Mouse (Mus musculus) cerebral cortex, adult 2 months (tissue): ENCODE measurements around the gene Csf2.

Experiments used
- WGBS: fragments of 180-500 bp; shearing (Covaris S2); methylation state at CpG from one replicate; pipeline ENCODE4 v1.1.7; 2018; 5-methylcytosine and 5-hydroxymethylcytosine counted together

Gene Csf2

DNA sequence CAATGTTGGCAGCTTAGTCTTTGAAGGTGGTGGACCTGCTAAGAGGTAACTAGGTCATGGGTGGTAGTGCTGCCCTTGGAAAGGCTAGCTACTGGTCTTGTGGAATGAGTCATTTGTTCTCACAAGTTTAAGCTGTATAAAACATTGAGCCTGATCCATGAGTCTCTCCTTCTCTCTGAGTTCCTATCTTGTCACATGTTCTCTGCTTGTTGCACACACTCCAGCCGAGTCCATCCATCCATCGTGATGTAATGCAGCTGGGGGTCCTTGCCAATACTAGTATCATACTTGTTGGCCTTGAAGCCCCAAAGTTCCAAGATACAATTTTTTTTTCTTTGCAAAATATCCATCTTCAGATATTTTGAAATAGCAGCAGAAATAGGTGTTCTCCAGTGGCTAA, 22.0 kb downstream of the Csf2 start:
- 94% methylated on average over 2 of the region's 2 CpGs for WGBS

DNA sequence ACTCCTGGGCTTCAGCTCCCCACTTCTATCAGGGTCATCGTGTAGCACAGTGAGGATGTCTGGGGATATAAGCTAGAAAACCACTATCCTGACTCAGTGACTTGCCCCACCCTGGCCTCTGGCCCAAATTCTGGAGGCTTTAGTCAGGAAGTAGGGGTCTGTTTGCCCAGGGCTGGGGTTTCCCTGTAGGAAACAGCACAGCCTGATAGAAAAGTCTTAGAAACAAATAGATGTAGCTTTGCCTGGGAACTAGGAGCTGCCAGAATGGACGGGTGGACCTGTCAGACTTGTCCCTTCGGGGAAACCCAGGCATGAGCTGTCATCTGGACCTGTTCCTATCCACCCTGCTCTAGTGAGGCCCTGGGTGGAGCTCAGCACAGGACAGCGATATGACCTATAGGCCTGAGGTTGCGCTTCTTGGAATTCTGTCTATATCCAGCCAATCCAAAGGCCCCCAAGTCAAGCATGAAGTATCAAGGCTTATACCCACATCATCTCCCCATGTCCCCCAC, 24.9 kb downstream of the Csf2 start:
- 93% methylated on average over 5 of the region's 5 CpGs for WGBS

- 90% methylated on average over 9 of the region's 9 CpGs for WGBS
Measured at GRCm38 (mm10) chr11:54223637-54224474, 25.6 kb downstream of the Csf2 start.

- WGBS = 85% methylated on average over 6 of the region's 6 CpGs
Measured at GRCm38 (mm10) chr11:54219903-54220740, 29.3 kb downstream of the Csf2 start.

DNA sequence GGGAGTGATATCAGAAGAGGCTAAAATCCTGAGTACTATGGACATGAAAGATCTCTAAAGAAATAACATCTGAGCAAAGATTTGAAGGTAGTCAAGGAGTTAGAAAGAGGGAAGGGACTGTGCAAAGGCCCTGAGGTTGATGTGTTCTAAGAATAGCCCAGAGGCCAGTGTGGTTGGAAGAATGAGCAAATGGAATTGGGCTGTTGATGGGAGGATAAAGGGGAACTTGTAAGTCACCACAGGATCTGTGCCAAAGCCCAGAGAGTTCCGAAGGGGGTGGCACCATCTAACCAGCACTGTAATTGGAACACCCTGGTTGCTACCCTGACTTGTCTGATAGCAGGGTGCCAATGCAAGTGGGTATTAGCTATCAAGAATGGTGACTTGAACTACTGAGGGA, 30.3 kb downstream of the Csf2 start:
- WGBS = 73% methylated on average over 1 of the region's 1 CpGs

DNA sequence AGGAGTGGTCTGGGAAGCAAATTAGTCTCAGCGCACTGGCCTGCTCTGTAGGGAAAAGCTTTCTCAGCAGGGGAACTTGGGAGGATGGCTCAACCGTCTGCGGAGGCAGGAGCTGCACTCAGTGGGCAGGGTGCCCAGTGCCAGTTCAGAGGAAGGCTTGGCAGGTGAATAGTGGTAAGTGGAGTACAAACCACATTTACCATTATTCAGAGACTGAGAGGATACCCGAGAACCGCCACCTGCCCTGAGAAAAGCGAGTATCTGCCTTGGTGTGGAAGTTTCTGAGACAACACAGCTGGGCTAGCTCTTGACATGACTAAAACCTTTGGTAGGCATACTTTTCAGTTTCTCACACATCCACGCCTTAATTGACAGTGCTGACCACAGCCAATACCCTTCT, 32.1 kb downstream of the Csf2 start:
- 61% methylated on average over 7 of the region's 7 CpGs for WGBS

- WGBS = 88% methylated on average over 6 of the region's 6 CpGs
Measured at GRCm38 (mm10) chr11:54216091-54216490, 33.4 kb downstream of the Csf2 start.

DNA sequence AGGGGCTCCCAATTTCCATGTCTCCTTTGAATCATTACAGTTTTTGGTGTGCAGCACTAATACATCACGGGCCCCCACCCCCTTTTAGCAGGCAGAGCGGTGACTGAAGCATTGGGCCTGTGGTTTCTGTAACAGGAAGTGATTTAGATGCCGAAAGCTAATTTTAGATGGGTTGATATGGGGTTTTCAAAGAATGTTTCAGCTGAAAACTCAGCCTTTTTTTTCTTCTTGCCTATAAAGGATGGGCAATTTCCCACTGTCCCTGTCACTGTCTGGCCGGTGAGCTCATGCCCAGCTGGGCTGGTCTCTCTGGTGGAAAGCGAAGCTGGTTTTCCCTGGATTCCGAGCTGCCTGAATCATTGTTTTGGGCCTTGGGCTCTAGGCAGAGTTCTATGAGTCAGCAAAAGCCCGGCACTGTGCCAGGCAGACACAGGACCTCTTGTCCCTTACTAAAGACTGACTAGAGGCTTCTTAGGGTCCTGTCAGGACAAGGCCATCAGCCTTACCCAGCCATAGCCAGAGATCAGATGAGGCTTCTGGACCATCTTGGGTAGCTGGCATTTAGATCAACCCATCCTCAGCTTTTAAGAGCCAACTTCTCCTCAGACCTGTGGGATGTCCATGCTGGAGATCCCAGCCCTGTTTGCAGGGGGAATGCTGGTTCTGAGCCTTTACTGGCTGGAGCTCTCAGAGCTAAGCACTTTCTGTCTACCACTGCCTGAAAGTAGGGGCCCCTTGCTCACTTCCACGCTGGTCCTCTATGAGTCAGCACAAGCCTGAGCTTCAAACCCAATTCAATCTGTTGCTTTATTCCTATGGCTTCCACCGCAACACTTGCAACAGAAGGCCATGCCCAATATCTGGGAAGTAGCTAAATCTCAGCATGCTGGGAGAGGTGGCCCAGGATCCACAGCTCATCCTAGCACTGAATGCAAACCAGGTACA, 34.7 kb downstream of the Csf2 start:
- 56% methylated on average over 9 of the region's 9 CpGs for WGBS

- 94% methylated on average over 5 of the region's 5 CpGs for WGBS
Measured at GRCm38 (mm10) chr11:54213631-54214030, 35.8 kb downstream of the Csf2 start.

GRCm38 (mm10) chr11:54206993-54207392, 42.5 kb downstream of the Csf2 start:
- 80% methylated on average over 5 of the region's 5 CpGs for WGBS

DNA sequence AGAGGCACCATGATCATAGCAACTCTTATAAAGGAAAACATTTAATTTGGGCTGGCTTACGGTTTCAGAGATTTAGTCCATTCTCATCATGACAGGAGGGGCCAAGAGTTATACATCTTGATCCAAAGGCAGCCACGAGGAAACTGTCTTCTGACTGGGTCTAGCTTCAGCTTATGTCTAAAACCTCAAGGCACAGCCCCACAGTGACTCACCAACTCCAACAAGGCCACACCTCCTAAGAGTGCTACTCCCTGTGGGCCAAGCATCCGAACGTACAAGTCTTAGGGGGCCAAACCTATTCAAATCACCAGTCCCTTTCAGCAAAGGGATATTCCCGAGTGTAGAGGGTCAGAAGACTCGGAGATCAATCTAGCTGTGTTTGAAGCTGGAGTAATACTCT, 44.1 kb downstream of the Csf2 start:
- 90% methylated on average over 6 of the region's 6 CpGs for WGBS

- 97% methylated on average over 2 of the region's 2 CpGs for WGBS
Measured at GRCm38 (mm10) chr11:54204781-54205180, 44.7 kb downstream of the Csf2 start.

DNA sequence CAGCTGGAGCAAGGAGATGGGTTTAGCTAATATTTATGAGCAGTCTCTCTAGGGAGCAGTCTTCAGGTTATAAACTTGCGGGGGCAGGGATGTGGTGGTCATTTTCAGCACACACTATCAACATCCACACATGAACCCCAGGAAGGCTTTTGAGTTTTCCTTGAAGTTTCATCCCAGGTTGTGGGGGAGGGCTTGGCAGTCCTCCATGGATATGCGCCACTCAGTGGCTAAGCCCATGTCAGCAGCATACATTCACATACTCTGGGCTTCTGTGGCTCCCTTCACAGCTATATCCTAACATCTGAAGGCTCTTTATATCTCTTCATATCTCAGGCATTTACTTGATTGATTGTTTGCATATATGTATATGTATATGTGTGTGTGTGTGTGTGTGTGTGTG, 46.3 kb downstream of the Csf2 start:
- WGBS = 68% methylated on average over 2 of the region's 2 CpGs

GRCm38 (mm10) chr11:54201881-54202685, 47.4 kb downstream of the Csf2 start:
- WGBS = 76% methylated on average over 3 of the region's 3 CpGs

GRCm38 (mm10) chr11:54201287-54201773, 48.1 kb downstream of the Csf2 start:
- WGBS = 93% methylated on average over 5 of the region's 5 CpGs
